Mouse (Mus musculus) heart, adult 8-10 months (tissue): ENCODE data around the gene Neo1. TPM values are rescaled to one million over a fixed set of nuclear protein-coding genes. Genes with fewer than 3 reads are reported as not detected.
"Not testable (repeated sequence)": the region's sequence is repeated elsewhere in the genome, so short reads cannot be mapped to it uniquely, and the experiment has no call there.

Experiments used
- DNase-seq: peaks from one replicate; pipeline ENCODE4 v3.0.0; 2022; ENCODE audit warnings: low spot score
- total RNA-seq, 4 experiments: library from RNA; stranded (reverse); gene quantifications; 2 replicates each; pipeline ENCODE4 v1.2.4; 2022

Gene Neo1
- total RNA-seq, 4 experiments from 2014 or later = 43.4 to 53.8 (median 45.1) TPM

GRCm38 (mm10) chr9:58989255-58989928, 46.8 kb downstream of the Neo1 start:
- no peak for DNase-seq

GRCm38 (mm10) chr9:58979034-58979433, 57.2 kb downstream of the Neo1 start:
- no peak for DNase-seq

GRCm38 (mm10) chr9:58971154-58971553, 65.1 kb downstream of the Neo1 start:
- DNase-seq = not testable (repeated sequence)

GRCm38 (mm10) chr9:58967371-58967770, 68.9 kb downstream of the Neo1 start:
- DNase-seq = no peak

- no peak for DNase-seq
These were observed 80.7 kb downstream of the Neo1 start for GRCm38 (mm10) chr9:58955507-58955906.

- DNase-seq = not testable (repeated sequence)
These were observed 90.3 kb downstream of the Neo1 start for GRCm38 (mm10) chr9:58945910-58946309.

- no peak for DNase-seq
These were observed 101.5 kb downstream of the Neo1 start for GRCm38 (mm10) chr9:58934776-58935175.

GRCm38 (mm10) chr9:58928103-58928502, 108.1 kb downstream of the Neo1 start:
- DNase-seq = peak; percentile 30

- DNase-seq = peak; percentile 42
These were observed 133.2 kb downstream of the Neo1 start for GRCm38 (mm10) chr9:58902869-58903585.

GRCm38 (mm10) chr9:58899602-58900001, 136.6 kb downstream of the Neo1 start:
- DNase-seq = no peak

- DNase-seq = no peak
These were observed 144.2 kb downstream of the Neo1 start for GRCm38 (mm10) chr9:58891840-58892640.

GRCm38 (mm10) chr9:58890893-58891292, 145.3 kb downstream of the Neo1 start:
- DNase-seq = no peak

- DNase-seq = no peak
These were observed 146.3 kb downstream of the Neo1 start for GRCm38 (mm10) chr9:58889782-58890448.

- DNase-seq = no peak
These were observed 153.6 kb downstream of the Neo1 start for GRCm38 (mm10) chr9:58882686-58883085.

- DNase-seq = no peak
These were observed 156.4 kb downstream of the Neo1 start for GRCm38 (mm10) chr9:58879836-58880235.

- DNase-seq = no peak
These were observed 159.2 kb downstream of the Neo1 start for GRCm38 (mm10) chr9:58876946-58877625.

- DNase-seq = no peak
These were observed 160.8 kb downstream of the Neo1 start for GRCm38 (mm10) chr9:58875439-58875838.

GRCm38 (mm10) chr9:58874354-58874753, 161.9 kb downstream of the Neo1 start:
- DNase-seq = no peak

- peak; percentile 46 for DNase-seq
These were observed 162.5 kb downstream of the Neo1 start for GRCm38 (mm10) chr9:58873541-58874324.

GRCm38 (mm10) chr9:58871141-58871540, 165.1 kb downstream of the Neo1 start:
- no peak for DNase-seq
